Mouse (Mus musculus): Measurements from ENCODE around the gene Rhoq.

DNA sequence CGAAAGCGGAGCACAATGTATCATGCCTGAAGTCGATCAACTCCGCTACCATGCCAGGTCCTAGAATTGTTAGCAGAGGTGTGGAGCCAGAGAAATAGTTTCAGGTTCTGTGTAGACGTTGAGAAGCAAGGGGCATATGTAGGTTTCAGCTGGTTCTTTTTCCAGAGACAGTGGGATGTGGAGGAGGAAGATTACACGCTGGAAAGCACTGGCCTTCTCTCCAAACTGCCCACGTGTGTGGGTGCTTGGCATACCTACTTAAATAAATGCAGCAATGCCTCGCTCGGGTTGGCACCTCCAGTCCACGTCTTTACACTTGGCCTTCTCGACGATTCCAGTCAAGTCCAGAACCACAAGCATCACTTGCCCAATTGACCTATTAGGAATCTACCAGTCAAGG lies 4.2 kb downstream of the Rhoq start:
- TF ChIP-seq EP300 (IDR thresholded peaks at IDR 0.05; ENCODE audit: low read depth) (no peak), CTCF (IDR thresholded peaks at IDR 0.05; ENCODE audit: low read depth) (no peak)

Measured in heart, postnatal 0 days (tissue).